Mouse (Mus musculus) T-helper 1 cell (primary cell): ENCODE data around the gene Barhl1.

Experiments
- in situ Hi-C: fragments of 300-600 bp; cut with MboI, MseI; formaldehyde crosslinking; loops from one replicate; pipeline ENCODE4 v1.15.1; 2025; ENCODE audit warnings: high pct_unique_total_duplicates

Barhl1 gene

DNA sequence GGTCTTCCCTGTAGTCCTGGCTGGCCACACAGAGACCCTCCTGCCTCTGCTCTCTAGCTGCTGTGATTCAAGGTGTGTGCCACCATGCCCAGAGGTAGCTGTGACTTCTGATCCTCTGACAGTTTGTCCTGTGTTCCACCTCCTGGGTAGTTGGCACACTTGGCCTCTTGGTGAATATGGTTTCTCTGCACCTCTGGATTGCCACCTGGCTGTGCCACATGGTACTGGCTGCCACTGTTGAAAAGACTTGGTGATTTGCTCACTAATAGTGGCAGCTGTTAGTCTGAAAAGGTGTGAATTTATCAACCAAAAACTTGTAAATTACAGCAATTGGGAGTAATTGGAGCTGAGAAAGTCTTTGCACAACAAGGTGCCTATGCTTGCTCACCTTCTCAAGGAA, 52.6 kb downstream of the Barhl1 start:
- in situ Hi-C loops: no loop called here

DNA sequence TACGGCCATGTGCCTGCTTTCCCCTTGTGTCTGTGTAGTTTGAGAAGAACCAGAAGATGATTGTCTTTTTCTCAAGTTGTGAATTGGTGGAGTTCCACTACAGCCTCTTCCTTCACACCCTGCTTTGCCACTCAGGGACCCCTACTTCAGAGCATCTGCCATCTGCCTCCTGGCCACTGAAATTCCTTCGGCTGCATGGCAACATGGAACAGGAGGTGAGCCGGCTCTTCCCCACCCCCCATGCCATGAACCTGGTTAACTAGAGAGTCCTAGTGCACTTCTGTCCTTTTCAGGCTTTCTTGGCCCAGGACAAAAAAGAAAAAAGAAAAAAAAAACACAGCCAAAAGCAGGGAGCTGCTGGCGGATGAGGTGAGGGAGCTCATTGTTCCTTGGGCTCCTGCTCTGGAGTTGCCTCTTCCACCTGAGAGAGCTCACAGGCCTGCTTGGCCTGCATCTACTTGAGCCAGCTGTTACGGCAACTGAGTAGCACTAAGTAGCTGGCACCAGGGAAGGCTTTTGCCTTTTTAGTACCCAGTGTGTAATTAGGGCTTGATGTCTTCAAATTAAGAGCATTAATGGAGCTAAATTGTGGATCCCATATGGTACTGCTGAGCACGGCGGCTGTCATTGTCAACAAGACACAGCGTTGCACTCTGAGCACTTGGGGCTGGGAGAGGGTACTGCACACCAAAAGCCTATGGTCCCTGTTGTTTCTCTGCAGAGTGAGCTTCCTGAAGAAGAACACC, 55.6 kb downstream of the Barhl1 start:
- in situ Hi-C loops: no loop called here

GRCm38 (mm10) chr2:28859303-28859702, 57.2 kb downstream of the Barhl1 start:
- in situ Hi-C loops: no loop called here
